Mouse (Mus musculus): ENCODE data around the gene Ankdd1a.

GRCm38 (mm10) chr9:65541126-65542068 is 21.4 kb upstream of the Ankdd1a start:
- TF ChIP-seq CTCF (IDR thresholded peaks at IDR 0.05; ENCODE audit: insufficient read depth, low read length) (no peak), POLR2A (IDR thresholded peaks at IDR 0.05; ENCODE audit: borderline replicate concordance, extremely low read depth, low read depth, low read length) (no peak)

All from lung, adult 2 months (tissue).